Comparison of ENCODE assay signal across 18 mouse cellular contexts in genomic region chr10:60388332-60388731, GRCm38 (mm10). TPM values are rescaled to one million over a fixed set of nuclear protein-coding genes. Genes with fewer than 3 reads are reported as not detected.
DNase-seq lines count a peak whose midpoint lies in the region; ATAC-seq and TF ChIP-seq lines count a peak whose summit lies in the region.
"Had no signal": no experiment of that assay in that cellular context is flagged by ENCODE, and none has a peak within 500 bp of the region (broad histone marks: within the 10 kb centered on the region; RNA-seq: fewer than 3 reads in every experiment).

No protein-coding gene starts in this region.

- no peak for TF ChIP-seq POLR2A in CH12.LX (IDR thresholded peaks at IDR 0.05; ENCODE audit: low read depth, low read length)
- TF ChIP-seq POLR2A in thymus, adult 2 months (IDR thresholded peaks at IDR 0.05; ENCODE audit: control insufficient read depth, extremely low read depth, insufficient read depth, low read length, poor library complexity), result no peak

- no peaks in the 10 kb centered on the region; the same call in 1 of the 2 replicates for H3K79me2 ChIP-seq in CH12.LX (replicated peaks; ENCODE audit: control insufficient read depth, extremely low read depth, insufficient read depth, poor library complexity, severe bottlenecking)

- H3K9me3 ChIP-seq in CH12.LX (replicated peaks; ENCODE audit: low read length), result peaks cover 7% of the 10 kb centered on the region
- no peaks in the 10 kb centered on the region for H3K9me3 ChIP-seq in intestine, embryonic 16.5 days (ENCODE audit: control insufficient read depth, low read length)
- H3K9me3 ChIP-seq: embryonic facial prominence, embryonic 13.5 days; forebrain, embryonic 10.5 days; hindbrain, embryonic 13.5 days; limb, embryonic 13.5 days; neural tube, embryonic 13.5 days had no signal

- dilution Hi-C loops in CH12.LX (cut with MboI; ENCODE audit: extremely low pct_ligation_motif_present, extremely low pct_unique_long_range_greater_than_20kb, low sequenced_read_pairs), result no loop called here

- in situ Hi-C loops in CH12.LX (cut with MboI; ENCODE audit: low pct_ligation_motif_present, low pct_unique_long_range_greater_than_20kb, low sequenced_read_pairs), result loop anchor here (25.0 kb wide), 1 partner anchor 476 kb away; no protein-coding TSS in a partner anchor

- H3K27me3 ChIP-seq in CH12.LX (replicated peaks), result peaks cover 2% of the 10 kb centered on the region
- H3K27me3 ChIP-seq in intestine, embryonic 16.5 days (replicated peaks; ENCODE audit: control insufficient read depth, insufficient read depth, low read length), result no peaks in the 10 kb centered on the region
- no peaks in the 10 kb centered on the region for H3K27me3 ChIP-seq in thymus, adult 2 months (ENCODE audit: control insufficient read depth, insufficient read depth, low read length)
- H3K27me3 ChIP-seq: embryonic facial prominence, embryonic 13.5 days; hindbrain, embryonic 13.5 days; limb, embryonic 13.5 days; neural tube, embryonic 13.5 days had no signal

- no peak overlapping the region for H3K4me2 ChIP-seq in CH12.LX (ENCODE audit: insufficient read depth, low read depth, poor library complexity, severe bottlenecking)
- H3K4me2 ChIP-seq in intestine, embryonic 16.5 days (ENCODE audit: low read depth, low read length), result no peak overlapping the region
- H3K4me2 ChIP-seq: embryonic facial prominence, embryonic 13.5 days; hindbrain, embryonic 13.5 days; limb, embryonic 13.5 days; lung, embryonic 14.5 days; neural tube, embryonic 13.5 days had no signal

- no peak overlapping the region for H3K27ac ChIP-seq in CH12.LX (ENCODE audit: insufficient read depth, low read depth)
- H3K27ac ChIP-seq in intestine, embryonic 16.5 days (ENCODE audit: low read length), result peak overlapping the region; percentile 45; the same call in 1 of the 2 replicates
- H3K27ac ChIP-seq in thymus, adult 2 months (ENCODE audit: control insufficient read depth, insufficient read depth, low read length), result no peak overlapping the region; the same call in 1 of the 2 replicates
- H3K27ac ChIP-seq: embryonic facial prominence, embryonic 13.5 days; forebrain, embryonic 10.5 days; hindbrain, embryonic 13.5 days; limb, embryonic 13.5 days; neural tube, embryonic 13.5 days had no signal

- ATAC-seq in intestine, embryonic 16.5 days, result no peak
- no peak for ATAC-seq in frontal cortex, adult (ENCODE audit: low TSS enrichment)

- DNase-seq in A20 (ENCODE audit: low read depth, low spot score) (peak; percentile 47), CH12.LX (ENCODE audit: extremely low read depth) (no peak)
- peak; percentile 54 for DNase-seq in thymus, adult 2 months
- no peak for DNase-seq in frontal cortex, adult 2 months (ENCODE audit: extremely low spot score in 1 of 2, low spot score in 1 of 2)
- DNase-seq in right cerebral cortex, postnatal 36 days (ENCODE audit: low spot score in 2 of 2), result no peak
- DNase-seq: cerebellum, adult 11-12 months; heart, adult 18-20 months; kidney, adult 8-10 months; kidney, postnatal 36 days; layer of hippocampus, postnatal 36 days; lung, embryonic 14.5 days had no signal

- TF ChIP-seq RAD21 in CH12.LX (IDR thresholded peaks at IDR 0.05; ENCODE audit: low read depth, low read length), result no peak

- peaks cover 5 to 9% of the 10 kb centered on the region in 2 experiments for H3K36me3 ChIP-seq in CH12.LX (replicated peaks in 1 of 2; ENCODE audit: control insufficient read depth in 1 of 2, insufficient read depth in 1 of 2, low read length in 1 of 2)
- no peaks in the 10 kb centered on the region for H3K36me3 ChIP-seq in intestine, embryonic 16.5 days (ENCODE audit: control insufficient read depth, insufficient read depth, low read length)
- H3K36me3 ChIP-seq in thymus, adult 2 months (ENCODE audit: control insufficient read depth, insufficient read depth, low read length), result no peaks in the 10 kb centered on the region
- H3K36me3 ChIP-seq: embryonic facial prominence, embryonic 13.5 days; forebrain, embryonic 10.5 days; hindbrain, embryonic 13.5 days; limb, embryonic 13.5 days; neural tube, embryonic 13.5 days had no signal

- TF ChIP-seq CTCF in CH12.LX (conservative IDR thresholded peaks at IDR 0.05 in 1 of 2, IDR thresholded peaks at IDR 0.05 in 1 of 2; ENCODE audit: low read depth in 2 of 2, low read length in 2 of 2), result no peak
- TF ChIP-seq CTCF in thymus, adult 2 months (IDR thresholded peaks at IDR 0.05; ENCODE audit: borderline replicate concordance, control insufficient read depth, extremely low read depth, insufficient read depth, low read length, poor library complexity), result no peak

- H3K9ac ChIP-seq in CH12.LX (ENCODE audit: insufficient read depth, low read depth), result no peak overlapping the region
- no peak overlapping the region for H3K9ac ChIP-seq in intestine, embryonic 16.5 days (ENCODE audit: low read depth, low read length)
- H3K9ac ChIP-seq: embryonic facial prominence, embryonic 13.5 days; hindbrain, embryonic 13.5 days; limb, embryonic 13.5 days; lung, embryonic 14.5 days; neural tube, embryonic 13.5 days had no signal

- WGBS in intestine, embryonic 16.5 days, result 72% methylated on average over 2 of the region's 2 CpGs
- 39% methylated on average over 2 of the region's 2 CpGs for WGBS in thymus, adult 2 months

- H3K4me1 ChIP-seq in CH12.LX (ENCODE audit: control insufficient read depth in 1 of 2, insufficient read depth in 2 of 2), result peaks cover 19 to 37% of the 10 kb centered on the region in 2 experiments
- peaks cover 10% of the 10 kb centered on the region; the same call in 1 of the 2 replicates for H3K4me1 ChIP-seq in intestine, embryonic 16.5 days (ENCODE audit: control insufficient read depth, insufficient read depth, low read length)
- H3K4me1 ChIP-seq in thymus, adult 2 months (replicated peaks; ENCODE audit: control insufficient read depth, insufficient read depth, low read length), result peaks cover 46% of the 10 kb centered on the region

- 0 out of 2 replicates have a peak, but pooled peaks have one; percentile 29 for TF ChIP-seq EP300 in CH12.LX (IDR thresholded peaks at IDR 0.05; ENCODE audit: low read length)

- H3K4me3 ChIP-seq in CH12.LX (replicated peaks in 1 of 3; ENCODE audit: low read depth in 2 of 3, low read length in 2 of 3, poor library complexity in 1 of 3), result no peak overlapping the region
- H3K4me3 ChIP-seq in intestine, embryonic 16.5 days (ENCODE audit: low read length), result no peak overlapping the region
- no peak overlapping the region for H3K4me3 ChIP-seq in thymus, adult 2 months (ENCODE audit: control insufficient read depth, insufficient read depth, low read length)
- H3K4me3 ChIP-seq: embryonic facial prominence, embryonic 13.5 days; forebrain, embryonic 10.5 days; hindbrain, embryonic 13.5 days; limb, embryonic 13.5 days; neural tube, embryonic 13.5 days had no signal

TF ChIP-seq in CH12.LX, 34 proteins besides CTCF, POLR2A, EP300 and RAD21:
- TF ChIP-seq TCF12 (IDR thresholded peaks at IDR 0.05; ENCODE audit: low read depth, low read length) (no peak), MAFK (IDR thresholded peaks at IDR 0.05; ENCODE audit: insufficient replicate concordance, low read length) (no peak), USF1 (IDR thresholded peaks at IDR 0.05; ENCODE audit: low read depth, low read length) (no peak), CHD1 (IDR thresholded peaks at IDR 0.05; ENCODE audit: low read depth, low read length) (no peak), SMC3 (IDR thresholded peaks at IDR 0.05; ENCODE audit: low read depth, low read length) (no peak), JUND (conservative IDR thresholded peaks at IDR 0.05; ENCODE audit: low read depth, low read length) (no peak), IRF4 (IDR thresholded peaks at IDR 0.05; ENCODE audit: low read depth, low read length) (no peak), ZC3H11A (IDR thresholded peaks at IDR 0.05; ENCODE audit: low read depth, low read length) (no peak), ZMIZ1 (IDR thresholded peaks at IDR 0.05; ENCODE audit: low read depth, low read length) (no peak), ELF1 (IDR thresholded peaks at IDR 0.05; ENCODE audit: low read depth, low read length) (no peak), PAX5 (IDR thresholded peaks at IDR 0.05; ENCODE audit: low read length) (no peak), JUN (IDR thresholded peaks at IDR 0.05; ENCODE audit: insufficient read depth, low read depth, low read length) (no peak), HCFC1 (IDR thresholded peaks at IDR 0.05; ENCODE audit: low read depth, low read length) (no peak), RCOR1 (conservative IDR thresholded peaks at IDR 0.05; ENCODE audit: low read depth, low read length) (no peak), USF2 (conservative IDR thresholded peaks at IDR 0.05; ENCODE audit: low read depth, low read length) (no peak), NRF1 (IDR thresholded peaks at IDR 0.05; ENCODE audit: low read depth, low read length) (no peak), MAX (IDR thresholded peaks at IDR 0.05; ENCODE audit: low read length) (no peak), MXI1 (IDR thresholded peaks at IDR 0.05; ENCODE audit: low read depth, low read length) (no peak), NELFE (IDR thresholded peaks at IDR 0.05; ENCODE audit: low read depth, low read length) (no peak), E2F4 (IDR thresholded peaks at IDR 0.05; ENCODE audit: insufficient replicate concordance, low read depth, low read length) (no peak)

RNA-seq across cellular contexts. Expression of gene Gm17455, which starts 11.2 kb away (rescaled TPM):
- total RNA-seq in CH12.LX (2012; rRNA removed), result not detected in 2 replicates
- total RNA-seq in CH12.LX (2014; rRNA removed), result not detected in 2 replicates
- polyA plus RNA-seq in CH12.LX (2012; ENCODE audit: insufficient read length, low read depth), result not detected in 2 replicates
- polyA plus RNA-seq in intestine, embryonic 16.5 days (2015; fragmentation: Nextera tagmentation; extraction: Ambion mirVana), result 0.72 and 1.0 TPM in 2 replicates
- polyA plus RNA-seq in thymus, adult 2 months (2012; rRNA removed), result 1.1 and 2.3 TPM in 2 replicates
- polyA plus RNA-seq in frontal cortex, adult 2 months (2012; rRNA removed), result 0.64 and 2.1 TPM in 2 replicates
- total RNA-seq: heart, adult 18-20 months; layer of hippocampus, postnatal 36 days had no signal

RNA-seq across cellular contexts. Expression of gene Vsir, which starts 41.7 kb away (rescaled TPM):
- total RNA-seq in CH12.LX (2012; rRNA removed) (9.5 and 10.5 TPM in 2 replicates), CH12.LX (2014; rRNA removed) (5.5 and 6.3 TPM in 2 replicates)
- polyA plus RNA-seq in CH12.LX (2012; ENCODE audit: insufficient read length, low read depth), result 3.6 and 4.7 TPM in 2 replicates
- 10.3 and 11.2 TPM in 2 replicates for polyA plus RNA-seq in intestine, embryonic 16.5 days (2015; fragmentation: Nextera tagmentation; extraction: Ambion mirVana)
- 162 and 166 TPM in 2 replicates for polyA plus RNA-seq in thymus, adult 2 months (2012; rRNA removed)
- 24.3 and 33.1 TPM in 2 replicates for polyA plus RNA-seq in frontal cortex, adult 2 months (2012; rRNA removed)

Comparison
In these comparisons a context has a peak if more than half of its experiments do, and no peak if none do; other contexts are left out.
1. DNase-seq: peak in A20 (single experiment) and thymus, adult 2 months (single experiment); none in CH12.LX (single experiment), frontal cortex, adult 2 months (0 of 2) and right cerebral cortex, postnatal 36 days (0 of 2).